Mouse (Mus musculus): Measurements from ENCODE around the gene Rtf1. TPM values are rescaled to one million over a fixed set of nuclear protein-coding genes. Genes with fewer than 3 reads are reported as not detected.
"Not testable (repeated sequence)": the region's sequence is repeated elsewhere in the genome, so short reads cannot be mapped to it uniquely, and the experiment has no call there.

The Rtf1 gene
- polyA plus RNA-seq, 1 experiment from 2014 or later: 54.8 TPM

GRCm38 (mm10) chr2:119694826-119695225 is 20.0 kb downstream of the Rtf1 start:
- Histone ChIP-seq H3K4me1 (replicated peaks) (no peaks in the 10 kb centered on the region), H3K9ac (no peak overlapping the region), H3K27ac (replicated peaks) (no peak overlapping the region), H3K27me3 (no peaks in the 10 kb centered on the region), H3K4me2 (no peak overlapping the region), H3K36me3 (peaks cover 29% of the 10 kb centered on the region), H3K4me3 (no peak overlapping the region), H3K9me3 (no peaks in the 10 kb centered on the region)
- 96% methylated on average over 2 of the region's 2 CpGs for WGBS
- ATAC-seq (ENCODE audit: low read depth): no peak

GRCm38 (mm10) chr2:119696111-119696510 is 21.2 kb downstream of the Rtf1 start:
- no peak overlapping the region for H3K4me3 ChIP-seq

GRCm38 (mm10) chr2:119698472-119698871 is 23.6 kb downstream of the Rtf1 start:
- Histone ChIP-seq H3K27ac (replicated peaks) (no peak overlapping the region), H3K4me3 (no peak overlapping the region)

More at GRCm38 (mm10) chr2:119696111-119696510, 21.2 kb downstream of the Rtf1 start:
- Histone ChIP-seq H3K27ac (replicated peaks) (no peak overlapping the region), H3K27me3 (no peaks in the 10 kb centered on the region), H3K9me3 (no peaks in the 10 kb centered on the region), H3K4me2 (no peak overlapping the region), H3K4me1 (replicated peaks) (no peaks in the 10 kb centered on the region), H3K36me3 (peaks cover 32% of the 10 kb centered on the region), H3K9ac (no peak overlapping the region)
- no peak for ATAC-seq (ENCODE audit: low read depth)
- 71% methylated on average over 1 of the region's 1 CpGs for WGBS

GRCm38 (mm10) chr2:119699962-119700361 is 25.1 kb downstream of the Rtf1 start:
- Histone ChIP-seq H3K9me3 (no peaks in the 10 kb centered on the region), H3K4me3 (no peak overlapping the region), H3K36me3 (peaks cover 27% of the 10 kb centered on the region), H3K27ac (replicated peaks) (no peak overlapping the region), H3K4me1 (replicated peaks) (no peaks in the 10 kb centered on the region), H3K9ac (no peak overlapping the region), H3K4me2 (no peak overlapping the region), H3K27me3 (no peaks in the 10 kb centered on the region)
- 92% methylated on average over 3 of the region's 3 CpGs for WGBS
- ATAC-seq (ENCODE audit: low read depth): no peak

More at GRCm38 (mm10) chr2:119698472-119698871, 23.6 kb downstream of the Rtf1 start:
- no peaks in the 10 kb centered on the region for H3K4me1 ChIP-seq (replicated peaks)
- no peak for ATAC-seq (ENCODE audit: low read depth)
- H3K9ac ChIP-seq: no peak overlapping the region
- no peak overlapping the region for H3K4me2 ChIP-seq
- H3K27me3 ChIP-seq: no peaks in the 10 kb centered on the region
- no peaks in the 10 kb centered on the region for H3K9me3 ChIP-seq
- 87% methylated on average over 2 of the region's 2 CpGs for WGBS
- H3K36me3 ChIP-seq: peaks cover 31% of the 10 kb centered on the region

- no peaks in the 10 kb centered on the region for H3K27me3 ChIP-seq
- no peak for ATAC-seq (ENCODE audit: low read depth)
- H3K36me3 ChIP-seq: peaks cover 51% of the 10 kb centered on the region
- no peak overlapping the region for H3K4me2 ChIP-seq
- H3K9ac ChIP-seq: no peak overlapping the region
- H3K9me3 ChIP-seq: no peaks in the 10 kb centered on the region
- no peaks in the 10 kb centered on the region for H3K4me1 ChIP-seq (replicated peaks)
- WGBS: 91% methylated on average over 2 of the region's 2 CpGs
- H3K4me3 ChIP-seq: no peak overlapping the region
- no peak overlapping the region for H3K27ac ChIP-seq (replicated peaks)
Measured at GRCm38 (mm10) chr2:119703171-119703570, 28.3 kb downstream of the Rtf1 start.

- H3K27ac ChIP-seq (replicated peaks): no peak overlapping the region
- no peak for ATAC-seq (ENCODE audit: low read depth)
- H3K4me1 ChIP-seq (replicated peaks): no peaks in the 10 kb centered on the region
- no peaks in the 10 kb centered on the region for H3K9me3 ChIP-seq
- peaks cover 74% of the 10 kb centered on the region for H3K36me3 ChIP-seq
- 92% methylated on average over 3 of the region's 3 CpGs for WGBS
- no peak overlapping the region for H3K4me2 ChIP-seq
- H3K4me3 ChIP-seq: no peak overlapping the region
- no peak overlapping the region for H3K9ac ChIP-seq
- H3K27me3 ChIP-seq: no peaks in the 10 kb centered on the region
Measured at GRCm38 (mm10) chr2:119707676-119708075, 32.8 kb downstream of the Rtf1 start.

GRCm38 (mm10) chr2:119710011-119710410 is 35.1 kb downstream of the Rtf1 start:
- Histone ChIP-seq H3K27ac (replicated peaks) (no peak overlapping the region), H3K4me2 (no peak overlapping the region), H3K9ac (no peak overlapping the region), H3K27me3 (no peaks in the 10 kb centered on the region), H3K4me1 (replicated peaks) (no peaks in the 10 kb centered on the region), H3K4me3 (no peak overlapping the region), H3K36me3 (peaks cover 79% of the 10 kb centered on the region), H3K9me3 (no peaks in the 10 kb centered on the region)
- ATAC-seq (ENCODE audit: low read depth): no peak
- WGBS: 94% methylated on average over 3 of the region's 3 CpGs

GRCm38 (mm10) chr2:119715868-119716267 is 41.0 kb downstream of the Rtf1 start:
- not testable (repeated sequence) for H3K4me3 ChIP-seq; ATAC-seq (ENCODE audit: low read depth); H3K9me3 ChIP-seq; H3K4me2 ChIP-seq; H3K27me3 ChIP-seq; H3K4me1 ChIP-seq (replicated peaks); H3K27ac ChIP-seq (replicated peaks); H3K9ac ChIP-seq
- H3K36me3 ChIP-seq: peaks cover 83% of the 10 kb centered on the region
- WGBS: 98% methylated on average over 2 of the region's 2 CpGs

- Histone ChIP-seq H3K27ac (replicated peaks) (no peak overlapping the region), H3K9ac (no peak overlapping the region), H3K4me2 (no peak overlapping the region), H3K9me3 (no peaks in the 10 kb centered on the region), H3K36me3 (peaks cover 89% of the 10 kb centered on the region), H3K4me3 (no peak overlapping the region), H3K4me1 (replicated peaks) (no peaks in the 10 kb centered on the region), H3K27me3 (no peaks in the 10 kb centered on the region)
- 96% methylated on average over 8 of the region's 8 CpGs for WGBS
- ATAC-seq (ENCODE audit: low read depth): no peak
Measured at GRCm38 (mm10) chr2:119721070-119721469, 46.2 kb downstream of the Rtf1 start.

- no peak for ATAC-seq (ENCODE audit: low read depth)
Measured at GRCm38 (mm10) chr2:119727762-119728416, 53.0 kb downstream of the Rtf1 start.

GRCm38 (mm10) chr2:119730735-119731134 is 55.9 kb downstream of the Rtf1 start:
- Histone ChIP-seq H3K4me2 (no peak overlapping the region), H3K9ac (no peak overlapping the region), H3K9me3 (no peaks in the 10 kb centered on the region), H3K27me3 (peaks cover 3% of the 10 kb centered on the region; the same call in 1 of the 2 replicates), H3K4me1 (replicated peaks) (no peaks in the 10 kb centered on the region), H3K4me3 (no peak overlapping the region), H3K36me3 (peaks cover 97% of the 10 kb centered on the region), H3K27ac (replicated peaks) (no peak overlapping the region)
- ATAC-seq (ENCODE audit: low read depth): no peak
- 95% methylated on average over 4 of the region's 4 CpGs for WGBS

More at GRCm38 (mm10) chr2:119727762-119728416, 53.0 kb downstream of the Rtf1 start:
- H3K4me2 ChIP-seq: no peak overlapping the region
- H3K4me3 ChIP-seq: no peak overlapping the region
- H3K27ac ChIP-seq (replicated peaks): no peak overlapping the region
- WGBS: 91% methylated on average over 3 of the region's 3 CpGs
- H3K9me3 ChIP-seq: no peaks in the 10 kb centered on the region
- no peaks in the 10 kb centered on the region for H3K27me3 ChIP-seq
- no peaks in the 10 kb centered on the region for H3K4me1 ChIP-seq (replicated peaks)
- peaks cover 94% of the 10 kb centered on the region for H3K36me3 ChIP-seq
- no peak overlapping the region for H3K9ac ChIP-seq

GRCm38 (mm10) chr2:119737124-119737523 is 62.3 kb downstream of the Rtf1 start:
- Histone ChIP-seq H3K9ac (no peak overlapping the region), H3K36me3 (peaks cover 40% of the 10 kb centered on the region), H3K4me1 (replicated peaks) (peaks cover 12% of the 10 kb centered on the region; the same call in 1 of the 2 replicates), H3K9me3 (no peaks in the 10 kb centered on the region), H3K4me3 (no peak overlapping the region), H3K4me2 (no peak overlapping the region), H3K27ac (replicated peaks) (no peak overlapping the region), H3K27me3 (peaks cover 48% of the 10 kb centered on the region)
- no peak for ATAC-seq (ENCODE audit: low read depth)
- WGBS: 30% methylated on average over 12 of the region's 12 CpGs

- H3K36me3 ChIP-seq: peaks cover 7% of the 10 kb centered on the region
- peaks cover 79% of the 10 kb centered on the region for H3K27me3 ChIP-seq
- no peaks in the 10 kb centered on the region for H3K9me3 ChIP-seq
- H3K4me3 ChIP-seq: no peak overlapping the region
- H3K4me1 ChIP-seq (replicated peaks): peaks cover 41% of the 10 kb centered on the region
- no peak overlapping the region for H3K9ac ChIP-seq
- ATAC-seq (ENCODE audit: low read depth): no peak
- no peak overlapping the region for H3K27ac ChIP-seq (replicated peaks)
- no peak overlapping the region for H3K4me2 ChIP-seq
- 24% methylated on average over 2 of the region's 2 CpGs for WGBS
Measured at GRCm38 (mm10) chr2:119740567-119740966, 65.7 kb downstream of the Rtf1 start.

Data from neural tube, embryonic 13.5 days (tissue).